Mouse (Mus musculus) ES-Bruce4 (cell line): ENCODE results near the gene Cntrl.

Experiments
- CTCF ChIP-seq: IDR thresholded peaks from one replicate; pipeline ENCODE4 v1.8.1; 2011; ENCODE audit warnings: low read depth, low read length
- EP300 ChIP-seq: IDR thresholded peaks from 2 replicates; pipeline ENCODE4 v1.6.1; 2011; ENCODE audit warnings: low read depth, low read length; ENCODE audit not compliant: insufficient read depth

GRCm38 (mm10) chr2:35141673-35142072 is 32.4 kb downstream of the Cntrl start:
- TF ChIP-seq EP300 (no peak), CTCF (no peak)
